Mouse (Mus musculus) C2C12 (cell line): Measurements from ENCODE around the gene Plekha3.

Source experiments
- CEBPB ChIP-seq: IDR thresholded peaks from one replicate; pipeline ENCODE4 v1.6.1; 2011; ENCODE audit warnings: low read depth, mild to moderate bottlenecking, control low read depth, moderate library complexity
- USF1 ChIP-seq: IDR thresholded peaks from one replicate; pipeline ENCODE4 v1.6.1; 2011; ENCODE audit warnings: low read depth, mild to moderate bottlenecking, control low read depth, moderate library complexity

DNA sequence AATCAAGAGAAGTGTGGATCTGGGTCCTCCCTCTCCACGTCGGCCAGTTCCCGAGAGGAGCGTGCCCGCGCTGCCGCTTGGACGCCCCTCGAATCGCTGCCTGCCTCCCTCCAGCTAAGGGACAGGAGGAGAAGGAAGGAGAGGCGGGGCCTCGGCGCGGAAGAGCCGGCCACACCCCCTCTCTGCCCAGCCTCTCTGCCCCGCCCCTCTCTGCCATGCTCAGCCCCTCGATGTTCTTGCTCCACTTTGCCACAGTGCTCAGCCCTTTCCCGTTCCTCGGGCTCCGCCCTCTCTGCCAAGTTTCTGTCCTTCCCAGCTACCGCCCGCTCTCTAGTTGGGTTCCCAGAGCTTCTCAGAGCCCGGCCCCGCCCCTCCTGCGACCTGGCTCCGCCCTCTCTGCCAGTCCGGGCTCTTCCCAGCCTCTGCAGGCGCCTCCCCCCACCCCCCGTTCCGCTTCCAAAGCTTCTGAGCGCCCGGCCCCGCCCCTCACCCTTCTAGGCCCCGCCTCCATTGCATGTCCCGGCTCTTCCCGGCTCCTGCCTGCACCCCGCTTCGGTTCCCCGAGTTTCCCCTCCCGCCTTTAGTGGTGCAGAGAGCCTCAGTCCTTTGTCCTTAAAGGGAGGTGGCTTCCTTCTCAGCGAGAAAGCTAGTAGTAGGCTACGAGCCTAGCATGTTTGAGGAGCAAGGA is 27.1 kb upstream of the Plekha3 start, which contains the start of the genes Prkra and Pjvk:
- no peak for TF ChIP-seq CEBPB
- no peak for TF ChIP-seq USF1
